Mouse (Mus musculus) erythroblast, adult 5-6 weeks (primary cell): ENCODE results near the gene Tmem189. TPM values are rescaled to one million over a fixed set of nuclear protein-coding genes. Genes with fewer than 3 reads are reported as not detected.
A peak's percentile ranks its signal among the peaks of the same experiment; 100 is the strongest.

ENCODE experiments used
- ATAC-seq: replicated peaks from 2 replicates; pipeline ENCODE4 v1.8.0; 2016; ENCODE audit warnings: moderate number of reproducible peaks, mild to moderate bottlenecking, moderate TSS enrichment, inconsistent platforms; ENCODE audit not compliant: poor library complexity, low FRiP score, severe bottlenecking
- total RNA-seq, 2 experiments: library from RNA; stranded (forward) in 1 of 2; stranded (reverse) in 1 of 2; fragments of 150-400 nt in 1 of 2; fragments of 200-764, 138-1000 nt in 1 of 2; gene quantifications; 2 replicates each; pipeline versions ENCODE4 v1.2.3 to v1.2.4; 2015 to 2017; ENCODE audit warnings: low replicate concordance in 2 of 2

Gene Tmem189
- 19.6 and 20.8 TPM in 2 replicates for total RNA-seq (2015; ENCODE audit: low replicate concordance)
- total RNA-seq (2017; ENCODE audit: low replicate concordance), result 23.7 and 52.9 TPM in 2 replicates

GRCm38 (mm10) chr2:167689501-167690218 lies at the start of gene Tmem189:
Tmem189 (minus strand) TSS chr2:167689822.
- ATAC-seq, result no peak

- no peak for ATAC-seq
Observed at GRCm38 (mm10) chr2:167739030-167739429, 49.4 kb upstream of the Tmem189 start.

GRCm38 (mm10) chr2:167734861-167735260 lies 45.2 kb upstream of the Tmem189 start:
- ATAC-seq, result no peak

- no peak for ATAC-seq
Observed at GRCm38 (mm10) chr2:167731149-167731548, 41.5 kb upstream of the Tmem189 start.

- ATAC-seq, result no peak
Observed at GRCm38 (mm10) chr2:167730036-167730435, 40.4 kb upstream of the Tmem189 start.

- ATAC-seq, result no peak
Observed at GRCm38 (mm10) chr2:167727161-167727560, 37.5 kb upstream of the Tmem189 start.

- no peak for ATAC-seq
Observed at GRCm38 (mm10) chr2:167725879-167726278, 36.3 kb upstream of the Tmem189 start.

GRCm38 (mm10) chr2:167723589-167724206 lies 34.1 kb upstream of the Tmem189 start:
- no peak for ATAC-seq

GRCm38 (mm10) chr2:167722538-167722937 lies 32.9 kb upstream of the Tmem189 start:
- no peak for ATAC-seq

GRCm38 (mm10) chr2:167721159-167721882 lies 31.7 kb upstream of the Tmem189 start:
- no peak for ATAC-seq

GRCm38 (mm10) chr2:167719520-167719919 lies 29.9 kb upstream of the Tmem189 start:
- no peak for ATAC-seq

GRCm38 (mm10) chr2:167717208-167717607 lies 27.6 kb upstream of the Tmem189 start:
- no peak for ATAC-seq

GRCm38 (mm10) chr2:167715008-167715407 lies 25.4 kb upstream of the Tmem189 start:
- ATAC-seq, result no peak

GRCm38 (mm10) chr2:167714298-167714697 lies 24.7 kb upstream of the Tmem189 start:
- ATAC-seq, result no peak

- peak; percentile 50 for ATAC-seq
Observed at GRCm38 (mm10) chr2:167712872-167713821, 23.5 kb upstream of the Tmem189 start.

- ATAC-seq, result no peak
Observed at GRCm38 (mm10) chr2:167710574-167710973, 21.0 kb upstream of the Tmem189 start.

GRCm38 (mm10) chr2:167709969-167710368 lies 20.3 kb upstream of the Tmem189 start:
- ATAC-seq, result no peak

GRCm38 (mm10) chr2:167708373-167708772 lies 18.8 kb upstream of the Tmem189 start:
- no peak for ATAC-seq

- ATAC-seq, result no peak
Observed at GRCm38 (mm10) chr2:167706183-167706939, 16.7 kb upstream of the Tmem189 start.
